Mouse (Mus musculus) liver, embryonic 14.5 days (tissue): Measurements from ENCODE around the gene Map4k4. TPM values are rescaled to one million over a fixed set of nuclear protein-coding genes. Genes with fewer than 3 reads are reported as not detected.
A peak's percentile ranks its signal among the peaks of the same experiment; 100 is the strongest.

Experiments used
- ATAC-seq: fragments of 200-750 bp; cut with Nextera tagmentation; 2 replicates; pipeline ENCODE4 v1.8.0; 2017; ENCODE audit warnings: moderate number of reproducible peaks, mild to moderate bottlenecking, moderate library complexity; ENCODE audit not compliant: insufficient read depth
- DNase-seq, 3 experiments: peaks; one replicate each; pipeline ENCODE4 v3.0.0-alpha.2; 2012 to 2013; ENCODE audit warnings: low read depth in 3 of 3, low spot score in 3 of 3
- H3K27ac ChIP-seq: fragments of 300-500 bp; sonication (generic); 2 replicates; pipeline ENCODE4 v1.5.1; 2014; ENCODE audit warnings: moderate library complexity, mild to moderate bottlenecking, control low read depth, inconsistent platforms
- H3K27me3 ChIP-seq: fragments of 300-500 bp; sonication (generic); 2 replicates; pipeline ENCODE4 v1.6.1; 2014; ENCODE audit warnings: mild to moderate bottlenecking, low read length, moderate library complexity; ENCODE audit not compliant: control insufficient read depth, insufficient read depth
- H3K36me3 ChIP-seq: fragments of 300-500 bp; sonication (generic); replicated peaks from 2 replicates; pipeline ENCODE4 v1.6.1; 2014; ENCODE audit warnings: low read depth; ENCODE audit not compliant: control insufficient read depth, insufficient read depth
- H3K4me1 ChIP-seq, 2 experiments: fragments of 200-500 bp in 1 of 2; fragments of 300-500 bp in 1 of 2; sonication (generic) in 1 of 2; replicated peaks; 2 replicates each; pipeline ENCODE4 v1.6.1; 2012 to 2014; ENCODE audit warnings: antibody characterized with exemption in 1 of 2, inconsistent platforms in 1 of 2, low read length in 1 of 2; ENCODE audit not compliant: control insufficient read depth in 2 of 2, insufficient read depth in 2 of 2
- H3K4me2 ChIP-seq: fragments of 300-500 bp; sonication (generic); 2 replicates; pipeline ENCODE4 v1.6.1; 2014; ENCODE audit warnings: low read depth, mild to moderate bottlenecking, control low read depth, moderate library complexity
- H3K4me3 ChIP-seq, 2 experiments: fragments of 200-500 bp in 1 of 2; fragments of 300-500 bp in 1 of 2; sonication (generic) in 1 of 2; 2 replicates each; pipeline ENCODE4 v1.5.1; 2012 to 2014; ENCODE audit warnings: low read depth in 2 of 2, low read length in 2 of 2, mild to moderate bottlenecking in 2 of 2, control low read depth in 1 of 2, inconsistent platforms in 1 of 2, moderate library complexity in 1 of 2; ENCODE audit not compliant: insufficient read depth in 1 of 2
- H3K9ac ChIP-seq: fragments of 300-500 bp; sonication (generic); replicated peaks from 2 replicates; pipeline ENCODE4 v1.6.1; 2014; ENCODE audit warnings: mild to moderate bottlenecking, control low read depth, moderate library complexity
- H3K9me3 ChIP-seq: fragments of 300-500 bp; sonication (generic); 2 replicates; pipeline ENCODE4 v1.6.1; 2016; ENCODE audit warnings: low read length, mixed read lengths; ENCODE audit not compliant: control insufficient read depth
- CTCF ChIP-seq: IDR thresholded peaks from 2 replicates; pipeline ENCODE4 v1.5.1; 2016; ENCODE audit warnings: antibody characterized with exemption, low read depth, control low read depth
- EP300 ChIP-seq: IDR thresholded peaks from 2 replicates; pipeline ENCODE4 v1.6.1; 2016; ENCODE audit warnings: antibody characterized with exemption, low read depth
- WGBS: fragments of 180-500 bp; shearing (Covaris S2); extraction: QIAGEN DNeasy Blood & Tissue Kit; methylation state at CpG from one replicate; pipeline ENCODE4 v1.1.7; 2014; ENCODE audit not compliant: insufficient replicate concordance; 5-methylcytosine and 5-hydroxymethylcytosine counted together
- polyA plus RNA-seq, 2 experiments: library from polyadenylated mRNA; depleted of rRNA in 1 of 2; stranded (reverse) in 1 of 2; unstranded in 1 of 2; fragments of >200 nt; fragmentation: Nextera tagmentation in 1 of 2; extraction: Ambion mirVana in 1 of 2; gene quantifications; 2 replicates each; pipeline versions ENCODE4 v1.2.1 to v1.2.3; 2012 to 2014

Map4k4 gene
- polyA plus RNA-seq, 2 experiments = 2.3 to 14.5 TPM

DNA sequence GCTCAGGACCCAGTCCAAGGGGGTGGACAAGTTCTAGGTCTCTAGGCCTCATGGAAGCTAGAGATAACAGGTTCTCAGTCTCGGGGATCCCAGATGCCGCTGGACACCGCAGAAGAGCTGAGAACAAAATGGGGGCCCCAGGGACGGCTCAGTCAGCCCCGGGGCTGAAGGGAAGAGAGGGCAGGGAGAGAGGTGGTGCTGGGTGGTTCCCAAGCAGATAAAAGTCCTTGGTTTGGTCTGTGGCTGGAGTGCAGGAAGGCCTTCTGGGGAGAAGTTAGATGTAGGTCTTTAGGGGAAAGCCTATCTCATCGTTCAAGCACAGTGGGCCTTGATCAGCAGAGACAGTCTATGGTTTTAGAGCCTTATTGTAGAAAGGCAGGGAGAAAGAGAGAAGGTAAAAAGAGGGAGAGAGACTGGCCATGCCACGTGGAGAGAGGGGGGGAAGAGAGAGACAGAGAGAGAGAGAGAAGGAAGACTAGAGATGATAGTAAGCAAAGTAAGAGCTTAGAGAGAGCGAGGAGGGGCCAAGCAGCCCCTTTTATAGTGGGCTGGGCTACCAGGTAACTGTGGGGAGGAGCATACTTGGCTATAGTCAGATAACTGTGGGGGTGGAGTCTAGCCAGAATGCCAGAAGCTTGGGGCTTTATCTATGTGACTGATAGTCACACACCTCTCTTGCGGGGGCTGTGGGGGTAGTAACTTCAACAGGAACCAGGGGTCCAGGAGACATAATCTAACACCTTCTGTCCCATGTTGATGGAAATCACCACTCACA is 34.2 kb upstream of the Map4k4 start:
- H3K4me1 ChIP-seq = peaks cover 12 to 38% of the 10 kb centered on the region in 2 experiments

GRCm38 (mm10) chr1:39867142-39867525 is 33.6 kb upstream of the Map4k4 start:
- no peak overlapping the region for H3K4me2 ChIP-seq
- H3K27ac ChIP-seq = no peak overlapping the region
- H3K9me3 ChIP-seq = no peaks in the 10 kb centered on the region
- ATAC-seq (no peak), DNase-seq (no peak)
- peaks cover 12 to 38% of the 10 kb centered on the region in 2 experiments for H3K4me1 ChIP-seq
- no peak overlapping the region for H3K4me3 ChIP-seq
- WGBS = 53% methylated on average over 7 of the region's 7 CpGs
- no peaks in the 10 kb centered on the region for H3K27me3 ChIP-seq
- H3K36me3 ChIP-seq = no peaks in the 10 kb centered on the region
- H3K9ac ChIP-seq = no peak overlapping the region
- TF ChIP-seq EP300 (no peak), CTCF (no peak)

More for the DNA sequence above, 34.2 kb upstream of the Map4k4 start:
- Histone ChIP-seq H3K4me2 (peak overlapping the region; percentile 13), H3K27me3 (no peaks in the 10 kb centered on the region), H3K9ac (no peak overlapping the region), H3K36me3 (no peaks in the 10 kb centered on the region), H3K4me3 (no peak overlapping the region), H3K27ac (no peak overlapping the region), H3K9me3 (no peaks in the 10 kb centered on the region)
- 17% methylated on average over 9 of the region's 9 CpGs for WGBS
- peak; percentile 62; the same call in 1 of the 2 replicates for ATAC-seq
- no peak for TF ChIP-seq CTCF
- no peak for TF ChIP-seq EP300
- no peak for DNase-seq

GRCm38 (mm10) chr1:39867966-39868593 is 32.6 kb upstream of the Map4k4 start:
- DNase-seq = peak in 1 of 3 experiments; percentile 12
- H3K27me3 ChIP-seq = no peaks in the 10 kb centered on the region
- H3K36me3 ChIP-seq = no peaks in the 10 kb centered on the region
- H3K27ac ChIP-seq = peak overlapping the region; percentile 18; the same call in 1 of the 2 replicates
- no peak overlapping the region for H3K4me3 ChIP-seq
- 0 out of 2 replicates have a peak, but pooled peaks have one; percentile 38 for ATAC-seq
- WGBS = 16% methylated on average over 6 of the region's 6 CpGs
- peaks cover 12 to 38% of the 10 kb centered on the region in 2 experiments for H3K4me1 ChIP-seq
- H3K9me3 ChIP-seq = no peaks in the 10 kb centered on the region
- H3K9ac ChIP-seq = no peak overlapping the region
- H3K4me2 ChIP-seq = 0 out of 2 replicates have a peak overlapping the region, but pooled peaks have one; percentile 18
- TF ChIP-seq EP300 (no peak), CTCF (no peak)

GRCm38 (mm10) chr1:39868825-39869571 is 31.7 kb upstream of the Map4k4 start:
- TF ChIP-seq CTCF = no peak
- TF ChIP-seq EP300 = no peak
- ATAC-seq = peak; percentile 23; the same call in 1 of the 2 replicates
- peak in 1 of 3 experiments; percentile 20 for DNase-seq

More at GRCm38 (mm10) chr1:39868825-39869571, 31.7 kb upstream of the Map4k4 start:
- Histone ChIP-seq H3K4me3 (no peak overlapping the region), H3K4me2 (no peak overlapping the region), H3K9ac (no peak overlapping the region), H3K4me1 (peaks cover 12 to 38% of the 10 kb centered on the region in 2 experiments), H3K27ac (no peak overlapping the region; the same call in 1 of the 2 replicates), H3K27me3 (no peaks in the 10 kb centered on the region), H3K9me3 (no peaks in the 10 kb centered on the region), H3K36me3 (no peaks in the 10 kb centered on the region)
- 50% methylated on average over 10 of the region's 10 CpGs for WGBS
